Mouse (Mus musculus): Measurements from ENCODE around the gene Glb1l. TPM values are rescaled to one million over a fixed set of nuclear protein-coding genes. Genes with fewer than 3 reads are reported as not detected.

The Glb1l gene
- total RNA-seq, 2 experiments from 2014 or later: 6.5 to 8.6 TPM

- no peak for DNase-seq
Observed at GRCm38 (mm10) chr1:75192452-75192851, 18.2 kb downstream of the Glb1l start.

DNA sequence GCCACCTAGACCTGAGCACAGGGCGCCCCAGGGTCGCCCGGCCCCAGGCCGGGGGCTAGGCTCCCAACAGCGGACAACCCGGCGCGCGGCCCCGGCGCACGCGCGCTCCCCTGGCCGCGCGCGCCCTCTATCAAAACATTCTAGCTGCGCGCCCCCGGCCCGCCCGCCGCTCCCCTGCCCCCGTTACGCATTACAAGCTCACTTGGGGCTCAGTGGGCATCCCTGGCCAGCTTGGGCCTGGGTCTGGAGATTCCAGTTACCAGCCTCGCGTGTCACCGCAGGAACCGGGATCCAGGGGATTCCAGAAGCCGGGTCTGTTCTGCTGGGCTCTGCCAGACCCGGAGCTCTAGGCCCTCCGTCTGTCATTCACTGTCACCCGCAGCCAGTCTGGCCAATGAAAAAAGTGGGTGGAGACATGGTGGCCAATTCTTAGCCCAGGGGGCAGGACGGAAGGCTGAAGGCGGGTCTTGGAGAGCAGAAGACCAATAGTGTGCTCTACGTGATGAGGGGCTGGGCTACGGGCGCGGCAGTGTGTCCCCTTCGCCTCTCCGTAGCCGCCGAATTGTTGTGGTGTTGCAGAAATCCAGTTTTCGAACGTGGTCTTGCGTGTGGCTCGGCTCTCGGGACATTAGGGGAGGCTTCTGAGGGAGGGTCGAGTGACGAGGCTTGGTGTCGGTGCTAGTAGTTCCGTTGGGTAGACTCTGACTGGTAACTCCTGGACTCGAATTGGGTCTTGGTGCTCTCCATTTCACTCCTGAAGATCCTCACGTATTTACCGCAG lies 18.8 kb downstream of the Glb1l start, which contains the start of the genes Ankzf1 and Atg9a:
Gene Ankzf1, plus strand, starts transcription at position 530 of the 781 bp plus-strand sequence.
Gene Atg9a, minus strand, starts transcription at position 575 of the 781 bp plus-strand sequence.
- DNase-seq: peak; percentile 82

DNA sequence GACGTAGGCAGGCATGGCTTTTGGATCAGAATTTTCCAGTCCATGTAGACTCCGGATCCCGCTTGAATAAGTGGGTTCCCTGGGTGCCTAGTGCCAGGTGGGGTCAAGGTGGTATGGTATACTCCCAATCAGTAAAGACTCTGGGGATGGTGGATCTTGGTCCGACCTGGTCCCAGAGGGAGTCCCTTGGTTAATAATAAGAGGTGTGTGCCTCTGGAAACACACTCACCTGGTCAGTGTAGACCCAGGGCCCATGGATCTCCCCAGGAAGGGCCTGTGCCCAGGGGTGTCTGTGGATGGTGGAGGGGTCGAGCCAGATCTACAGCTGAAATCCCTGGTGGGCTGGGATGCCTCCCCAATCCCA lies 19.4 kb downstream of the Glb1l start:
- no peak for DNase-seq

GRCm38 (mm10) chr1:75190577-75190976 lies 20.0 kb downstream of the Glb1l start:
- no peak for DNase-seq

DNA sequence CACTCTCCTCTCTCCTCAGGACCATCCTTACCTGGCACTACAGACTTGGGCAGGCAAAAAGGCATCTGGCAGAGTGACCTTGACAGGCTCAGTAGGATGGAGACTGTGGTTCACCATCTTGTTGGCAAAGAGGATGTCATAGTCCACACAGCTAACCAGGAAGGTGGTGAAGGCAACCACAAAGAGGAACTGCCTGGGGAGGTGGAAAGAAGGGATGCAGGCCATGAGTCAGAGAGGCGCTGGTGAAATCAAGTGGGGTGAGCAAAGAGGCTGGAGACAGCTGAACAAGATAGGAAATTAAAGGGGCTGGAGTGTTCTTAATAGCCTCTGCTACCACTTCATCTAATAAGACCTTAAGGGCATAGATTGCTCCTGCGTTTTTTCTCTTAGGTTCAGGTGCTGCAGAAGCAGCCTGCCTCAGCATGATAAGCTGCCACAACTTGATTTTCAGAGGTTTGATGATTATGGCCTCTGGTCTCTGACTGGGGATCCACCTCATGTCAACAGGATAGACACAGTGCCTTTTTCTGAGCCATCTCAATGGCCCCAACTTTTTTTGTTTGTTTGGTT lies 22.6 kb downstream of the Glb1l start:
- DNase-seq: no peak

DNA sequence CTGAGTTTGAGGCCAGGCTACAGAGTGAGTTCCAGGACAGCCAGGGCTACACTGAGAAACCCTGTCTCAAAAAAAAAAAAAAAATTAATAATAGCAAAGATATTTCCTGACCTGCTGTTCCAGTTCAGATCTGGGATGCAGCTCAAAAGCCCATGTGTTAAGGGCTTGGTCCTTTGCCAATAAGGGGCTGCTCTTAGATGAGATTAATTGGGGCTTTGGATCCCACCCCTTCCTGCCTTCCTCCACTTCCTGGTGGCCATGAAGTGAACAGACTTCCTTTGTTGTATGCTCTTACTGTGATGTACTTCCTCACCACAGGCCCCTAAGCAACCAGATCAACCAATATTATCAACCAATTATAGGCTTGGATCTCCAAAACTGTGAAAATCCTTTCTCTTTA lies 23.5 kb downstream of the Glb1l start:
- no peak for DNase-seq

DNA sequence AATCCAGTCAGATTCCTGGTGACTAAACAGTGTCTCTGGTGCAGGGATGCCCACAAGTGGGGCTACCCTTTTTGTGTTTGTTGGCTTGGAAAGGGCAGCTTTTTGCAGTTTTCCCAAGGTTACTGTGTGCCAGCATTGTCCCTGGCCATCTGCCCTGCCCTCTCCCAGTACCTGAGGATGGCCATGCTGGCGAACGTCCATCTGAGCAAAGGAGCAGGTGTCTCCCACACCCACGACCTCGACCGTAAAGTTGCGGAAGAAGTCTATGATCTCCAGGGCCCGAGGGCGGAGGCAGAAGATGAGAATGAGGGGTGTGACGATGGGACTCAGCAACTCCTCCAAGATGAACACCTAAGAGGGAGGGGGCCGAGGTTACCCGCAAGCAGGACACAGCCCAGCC lies 25.1 kb downstream of the Glb1l start:
- no peak for DNase-seq

- DNase-seq: no peak
Observed at GRCm38 (mm10) chr1:75182160-75182559, 28.5 kb downstream of the Glb1l start.

GRCm38 (mm10) chr1:75181377-75181870 lies 29.2 kb downstream of the Glb1l start:
- no peak for DNase-seq

GRCm38 (mm10) chr1:75180741-75181140 lies 29.9 kb downstream of the Glb1l start:
- no peak for DNase-seq

DNA sequence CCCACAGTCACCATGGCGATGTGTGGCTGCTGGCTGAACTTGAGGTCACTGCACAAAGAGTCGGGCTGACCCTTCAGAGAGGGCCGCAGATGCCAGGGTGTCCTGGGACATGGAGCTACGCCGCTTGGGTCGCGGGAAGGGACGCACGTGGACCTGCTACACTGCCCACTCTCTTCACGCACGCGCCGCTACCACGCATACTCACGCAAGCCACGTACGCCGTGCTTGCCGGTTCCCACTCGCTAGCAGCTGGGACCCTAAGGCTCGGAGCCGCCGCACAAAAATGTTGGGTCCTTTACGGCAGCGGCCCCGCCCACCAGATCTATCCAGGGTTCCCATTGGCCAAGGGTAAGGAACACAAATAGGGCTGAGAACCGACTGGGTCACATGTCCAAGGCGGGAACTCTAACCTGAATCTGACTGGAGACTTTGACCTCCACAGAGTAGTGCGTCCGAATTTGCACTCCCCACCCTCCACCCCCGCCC lies 30.5 kb downstream of the Glb1l start, which contains the start of gene Abcb6:
Gene Abcb6, minus strand, starts transcription at position 288 of the 486 bp plus-strand sequence.
- DNase-seq: peak; percentile 83

DNA sequence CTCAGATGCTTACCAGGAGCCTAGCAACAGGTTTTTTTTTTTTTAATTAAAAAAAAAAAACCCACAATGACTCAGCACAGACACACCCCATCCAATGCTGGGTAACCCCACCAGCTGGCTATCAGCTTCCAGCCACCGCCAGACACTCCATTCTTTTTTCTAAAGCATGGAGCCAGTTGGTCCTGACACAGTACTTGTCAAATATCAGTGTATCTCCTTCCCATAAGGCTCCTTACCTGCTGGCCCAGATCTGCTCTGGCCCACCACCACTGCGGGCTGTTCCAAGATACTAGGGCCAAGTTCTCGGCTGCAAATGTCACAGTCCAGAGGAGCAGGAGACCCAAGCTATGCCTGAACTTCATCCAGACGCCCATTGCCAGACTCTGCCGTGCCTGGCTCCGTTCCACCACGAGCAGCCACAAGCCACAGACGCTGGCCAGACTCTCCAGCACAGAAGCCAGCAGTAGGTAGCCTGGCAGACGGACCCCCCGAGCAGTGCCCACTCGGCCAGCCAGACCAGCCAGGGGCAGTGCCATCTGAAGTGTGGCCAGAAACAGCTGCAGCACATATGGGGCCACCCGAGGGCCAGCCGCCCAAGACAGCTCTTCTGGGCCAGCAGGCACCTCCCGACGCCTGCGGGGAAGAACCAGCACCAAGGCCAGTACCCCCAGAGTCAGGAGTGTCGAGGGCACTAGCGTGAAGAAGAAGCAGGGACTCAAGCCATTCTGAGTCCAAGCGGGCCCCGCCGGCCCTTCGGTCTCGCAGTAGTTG lies 31.1 kb downstream of the Glb1l start:
- DNase-seq: peak; percentile 67

- DNase-seq: peak; percentile 97
Observed at GRCm38 (mm10) chr1:75168472-75169464, 41.8 kb downstream of the Glb1l start, which contains the start of gene Zfand2b. Gene Zfand2b, plus strand, starts transcription at chr1:75168646.

- no peak for DNase-seq
Observed at GRCm38 (mm10) chr1:75168093-75168471, 42.5 kb downstream of the Glb1l start.

DNA sequence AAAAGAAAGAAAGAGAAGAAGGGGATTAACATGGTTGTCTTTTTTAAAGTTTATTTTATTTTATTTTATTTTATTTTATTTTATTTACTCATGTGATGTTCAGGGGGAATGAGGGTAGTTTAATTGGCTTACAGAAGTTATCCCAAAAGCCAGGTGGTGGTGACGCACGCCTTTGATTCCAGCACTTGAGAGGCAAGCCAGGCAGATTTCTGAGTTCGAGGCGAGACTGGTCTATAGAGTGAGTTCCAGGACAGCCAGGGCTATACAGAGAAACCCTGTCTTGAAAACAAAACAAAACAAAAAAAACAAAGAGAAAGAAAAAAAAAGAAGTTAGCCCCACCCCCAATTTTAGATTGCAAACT lies 50.4 kb downstream of the Glb1l start:
- no peak for DNase-seq

GRCm38 (mm10) chr1:75159540-75160255 lies 50.9 kb downstream of the Glb1l start:
- DNase-seq: no peak

GRCm38 (mm10) chr1:75158990-75159389 lies 51.6 kb downstream of the Glb1l start:
- no peak for DNase-seq

- DNase-seq: no peak
Observed at GRCm38 (mm10) chr1:75155837-75156236, 54.8 kb downstream of the Glb1l start.

DNA sequence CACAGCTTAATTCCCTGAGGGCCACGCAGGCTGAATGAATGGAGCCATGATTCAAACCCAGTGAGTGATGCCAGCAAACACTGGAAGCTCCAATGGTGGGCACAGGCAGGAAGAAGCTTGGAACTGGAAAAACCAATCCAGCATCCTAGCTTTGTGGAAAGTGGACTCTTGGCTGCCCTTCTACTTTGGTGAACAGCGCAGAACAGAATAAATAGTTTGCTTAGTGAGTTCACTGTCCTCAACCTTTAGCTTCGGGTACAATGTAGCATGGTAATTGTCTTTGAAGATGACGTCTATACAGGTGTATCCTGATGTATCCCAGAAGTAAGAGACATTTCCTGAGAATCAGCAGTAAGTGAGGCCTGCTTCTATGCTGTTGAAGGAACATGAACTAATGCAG lies 61.9 kb downstream of the Glb1l start:
- DNase-seq: no peak

Data from gastrocnemius, postnatal 10 days (tissue).